Mouse (Mus musculus): ENCODE data around the gene Scaf1. TPM values are rescaled to one million over a fixed set of nuclear protein-coding genes. Genes with fewer than 3 reads are reported as not detected.

Gene Scaf1
- total RNA-seq, 2 experiments from 2014 or later: 41.3 to 46.2 TPM

- peak; percentile 99 for DNase-seq (ENCODE audit: low spot score)
These were observed 29.8 kb downstream of the Scaf1 start, which contains the start of gene Prmt1 for GRCm38 (mm10) chr7:44986192-44986878. Gene Prmt1 (minus strand): TSS chr7:44986568.

DNA sequence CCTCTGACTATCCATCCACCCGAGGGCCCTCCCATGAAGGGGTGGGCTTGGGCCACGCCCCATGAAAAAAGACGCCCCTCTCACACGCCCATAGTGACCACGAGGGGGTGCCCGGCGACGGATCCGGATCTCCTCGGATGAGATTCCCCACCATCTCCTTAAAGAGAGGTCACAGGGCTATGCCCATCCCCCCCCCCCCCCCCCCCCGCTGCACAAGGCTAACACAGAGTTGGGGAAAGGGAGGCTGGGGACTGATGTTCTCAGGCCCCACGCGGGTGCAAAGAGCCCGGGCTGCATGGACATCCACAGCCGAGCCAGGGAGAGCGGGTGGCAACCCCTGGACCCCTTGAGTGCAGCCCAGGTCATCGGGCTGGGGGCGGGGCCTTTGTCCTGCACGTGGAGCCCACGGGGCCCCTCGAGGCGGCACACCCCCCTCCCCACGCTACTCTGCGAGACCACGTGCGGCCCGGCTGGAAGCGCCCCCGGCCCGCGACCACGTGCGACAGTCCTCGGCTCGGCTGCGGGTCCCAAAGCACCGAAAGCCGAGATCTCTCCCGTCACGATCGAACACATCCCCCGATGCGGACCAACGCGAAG lies 30.5 kb downstream of the Scaf1 start:
- peak; percentile 64 for DNase-seq (ENCODE audit: low spot score)

GRCm38 (mm10) chr7:44984833-44985164 lies 31.4 kb downstream of the Scaf1 start:
- DNase-seq (ENCODE audit: low spot score): no peak

GRCm38 (mm10) chr7:44983944-44984832 lies 32.0 kb downstream of the Scaf1 start:
- DNase-seq (ENCODE audit: low spot score): peak; percentile 64

DNA sequence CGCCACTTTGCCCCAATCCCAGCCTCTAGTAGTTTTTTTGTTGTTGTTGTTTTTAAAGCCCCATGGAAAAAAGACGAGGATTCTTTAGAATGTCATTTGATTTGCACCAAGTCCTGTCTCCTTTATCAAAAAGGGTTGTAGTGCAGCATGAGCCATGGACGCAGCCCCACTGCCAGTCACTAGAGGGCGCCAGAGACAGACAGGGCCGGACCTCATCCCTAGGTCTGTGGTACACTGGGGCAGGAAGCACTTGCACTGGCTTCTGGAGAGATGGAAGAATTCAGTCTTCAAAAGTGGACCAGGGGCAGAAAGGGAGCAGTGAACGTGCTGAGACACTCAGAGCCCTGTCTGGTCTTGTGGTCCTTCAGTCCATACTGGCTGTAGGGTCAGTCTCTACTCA lies 33.1 kb downstream of the Scaf1 start:
- DNase-seq (ENCODE audit: low spot score): peak; percentile 90

DNA sequence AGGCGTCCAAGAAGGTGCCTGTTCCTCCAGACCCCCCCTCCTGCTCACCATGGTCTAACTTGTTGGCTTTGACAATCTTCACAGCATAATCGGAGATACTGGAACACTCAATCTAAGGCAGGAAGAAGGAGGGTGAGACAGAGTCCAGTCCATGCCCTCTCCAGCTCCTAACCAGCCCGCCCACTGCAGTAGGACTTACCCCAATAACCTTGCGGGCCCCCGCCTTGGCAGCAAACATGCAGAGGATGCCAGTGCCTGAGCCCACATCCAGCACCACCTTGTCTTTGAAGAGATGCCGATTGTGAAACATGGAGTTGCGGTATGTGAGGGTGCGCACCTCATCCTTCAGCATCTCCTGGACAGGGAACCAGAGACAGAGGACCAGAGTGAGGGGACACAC lies 34.6 kb downstream of the Scaf1 start:
- no peak for DNase-seq (ENCODE audit: low spot score)

GRCm38 (mm10) chr7:44978300-44978699 lies 37.9 kb downstream of the Scaf1 start:
- no peak for DNase-seq (ENCODE audit: low spot score)

- DNase-seq (ENCODE audit: low spot score): no peak
These were observed 41.1 kb downstream of the Scaf1 start for GRCm38 (mm10) chr7:44975117-44975419.

DNA sequence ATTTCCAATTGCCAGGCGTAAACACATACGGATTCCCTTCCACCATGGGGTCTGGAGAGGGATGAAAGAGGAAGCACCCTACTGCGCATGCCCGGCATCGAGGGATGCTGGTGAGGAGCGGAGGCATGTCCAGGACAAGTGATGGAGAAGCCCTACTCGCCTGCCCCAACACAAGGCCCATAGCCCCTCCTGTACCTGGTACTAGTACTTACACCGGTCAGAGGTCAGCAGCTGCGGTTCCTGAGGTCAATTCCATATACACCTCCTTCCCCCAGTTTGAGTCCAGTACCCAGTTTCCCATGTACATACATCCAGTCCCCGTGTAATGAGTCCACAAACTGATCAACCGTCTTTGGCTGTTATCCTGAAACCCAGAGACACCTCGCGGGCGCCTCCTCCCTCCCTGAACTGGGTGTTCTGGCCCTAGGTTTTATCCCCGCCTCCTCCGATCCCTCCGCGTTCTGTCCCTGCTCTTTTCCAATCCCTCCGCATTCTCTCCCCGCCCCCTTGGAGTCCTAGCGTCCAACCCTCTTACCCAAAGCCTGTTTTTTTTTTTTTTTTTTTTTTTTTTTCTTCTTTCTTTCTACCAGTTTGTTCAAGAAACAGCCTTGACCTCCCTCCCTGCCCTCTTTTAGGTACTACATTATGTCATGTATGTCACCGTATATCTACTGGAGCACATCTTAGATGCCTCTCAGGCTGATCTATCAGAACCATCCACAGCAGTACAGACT lies 41.6 kb downstream of the Scaf1 start, which contains the start of gene Cpt1c:
Cpt1c (minus strand) TSS at position 469 of the 734 bp plus-strand sequence.
- DNase-seq (ENCODE audit: low spot score): peak; percentile 81

GRCm38 (mm10) chr7:44973415-44974130 lies 42.6 kb downstream of the Scaf1 start:
- no peak for DNase-seq (ENCODE audit: low spot score)

DNA sequence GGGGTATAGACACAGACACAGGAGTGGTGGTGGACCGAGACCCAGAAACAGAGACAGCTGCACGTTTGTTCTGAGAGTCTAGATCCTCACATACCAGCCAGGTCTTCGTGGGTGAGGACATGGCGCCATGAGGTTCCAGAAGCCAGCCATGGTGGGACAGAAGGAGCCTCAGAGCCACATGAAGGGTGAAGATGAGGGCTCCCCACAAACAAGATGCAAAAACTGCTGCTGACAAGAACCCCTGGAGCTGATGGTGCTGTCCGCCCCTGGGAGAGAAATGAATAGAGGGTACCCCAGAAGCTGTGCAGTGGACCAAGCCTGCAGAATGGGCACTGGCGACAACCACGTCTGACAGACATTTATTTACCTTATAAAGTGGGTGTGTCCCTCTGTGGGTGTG lies 45.0 kb downstream of the Scaf1 start:
- DNase-seq (ENCODE audit: low spot score): no peak

DNA sequence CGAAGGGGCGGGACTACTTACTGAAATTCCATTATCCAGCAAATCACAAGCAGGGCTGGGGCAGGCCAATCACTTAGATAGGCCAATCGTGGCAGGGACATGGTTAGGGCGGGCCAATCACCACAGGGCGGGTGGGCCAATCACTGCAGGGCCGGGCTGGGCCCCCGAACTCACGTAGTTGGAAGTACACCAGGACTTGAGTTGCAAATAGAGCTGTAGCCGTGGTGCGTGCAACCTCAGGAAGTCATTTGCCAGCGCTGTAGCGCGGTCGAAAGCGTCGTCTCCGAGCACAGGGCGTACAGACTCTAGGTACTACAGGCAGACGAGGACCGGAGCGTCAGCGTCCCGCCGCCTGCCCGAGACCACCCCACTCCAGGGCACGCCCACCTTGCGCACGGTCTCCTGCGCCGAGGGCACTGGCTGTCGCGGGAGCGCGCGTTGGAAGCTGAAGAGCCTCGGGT lies 45.9 kb downstream of the Scaf1 start:
- DNase-seq (ENCODE audit: low spot score): peak; percentile 83

- no peak for DNase-seq (ENCODE audit: low spot score)
These were observed 49.5 kb downstream of the Scaf1 start for GRCm38 (mm10) chr7:44966638-44967037.

- no peak for DNase-seq (ENCODE audit: low spot score)
These were observed 50.2 kb downstream of the Scaf1 start for GRCm38 (mm10) chr7:44965975-44966374.

GRCm38 (mm10) chr7:44964990-44965389 lies 51.2 kb downstream of the Scaf1 start:
- DNase-seq (ENCODE audit: low spot score): no peak

- no peak for DNase-seq (ENCODE audit: low spot score)
These were observed 53.3 kb downstream of the Scaf1 start for GRCm38 (mm10) chr7:44962831-44963230.

DNA sequence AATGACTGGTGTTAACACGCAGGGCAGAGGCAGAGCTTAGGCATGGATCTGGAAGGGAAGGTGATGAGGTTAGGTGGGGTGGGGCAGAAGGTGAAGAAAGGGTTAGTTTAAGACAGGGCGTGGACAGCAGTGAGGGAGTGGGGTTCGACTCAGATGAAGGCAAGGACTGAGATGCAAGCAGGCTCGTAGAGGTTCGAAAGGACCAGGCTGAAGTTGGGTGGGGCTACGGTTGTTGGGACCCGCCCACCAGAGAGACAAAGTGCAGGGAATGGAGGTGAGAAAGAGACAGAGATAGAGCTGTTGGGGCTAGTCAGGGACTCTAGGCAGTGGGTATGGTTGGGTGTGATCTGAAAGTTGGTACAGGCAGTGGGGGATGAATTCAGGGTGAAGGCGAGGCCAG lies 53.8 kb downstream of the Scaf1 start:
- DNase-seq (ENCODE audit: low spot score): no peak

DNA sequence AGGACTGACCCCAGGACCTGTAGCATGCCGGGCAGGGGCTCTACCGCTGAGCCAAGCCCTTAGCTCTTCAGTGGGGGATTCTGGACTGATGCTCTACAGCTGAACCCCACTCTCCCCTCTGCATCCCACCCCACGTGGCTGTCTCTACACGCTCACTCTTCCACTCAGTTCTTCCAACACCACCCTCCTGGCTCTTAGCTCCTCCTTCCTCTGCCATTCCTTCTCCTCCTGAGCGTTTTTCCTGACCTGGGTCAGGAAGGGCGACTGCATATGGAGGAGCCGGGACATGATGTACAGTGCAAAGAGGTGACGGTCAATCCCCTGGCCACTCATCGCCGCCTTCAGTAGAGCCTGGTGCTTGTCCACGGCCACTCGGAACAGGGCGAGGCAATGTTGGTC lies 55.7 kb downstream of the Scaf1 start:
- DNase-seq (ENCODE audit: low spot score): no peak

- DNase-seq (ENCODE audit: low spot score): no peak
These were observed 56.2 kb downstream of the Scaf1 start for GRCm38 (mm10) chr7:44959874-44960511.

GRCm38 (mm10) chr7:44959281-44959680 lies 56.9 kb downstream of the Scaf1 start:
- DNase-seq (ENCODE audit: low spot score): no peak

- peak; percentile 47 for DNase-seq (ENCODE audit: low spot score)
These were observed 58.0 kb downstream of the Scaf1 start for GRCm38 (mm10) chr7:44958208-44958607.

All from gastrocnemius, adult 18-20 months (tissue).